Mouse (Mus musculus): Measurements from ENCODE around the gene Ube2e2.

- TF ChIP-seq CTCF (IDR thresholded peaks at IDR 0.05; ENCODE audit: insufficient read depth, low read length) (no peak), POLR2A (IDR thresholded peaks at IDR 0.05; ENCODE audit: borderline replicate concordance, extremely low read depth, low read depth, low read length) (no peak)
Observed at GRCm38 (mm10) chr14:18530496-18530895, 363.6 kb downstream of the Ube2e2 start.
